Mouse (Mus musculus) embryo, embryonic 10.5 days (tissue): ENCODE data around the gene Lfng.

ENCODE experiments used
- DNase-seq: peaks from one replicate; pipeline ENCODE4 v3.0.0-alpha.2; 2015; ENCODE audit warnings: low spot score

The Lfng gene

GRCm38 (mm10) chr5:140589082-140589774 lies 17.9 kb upstream of the Lfng start:
- no peak for DNase-seq

DNA sequence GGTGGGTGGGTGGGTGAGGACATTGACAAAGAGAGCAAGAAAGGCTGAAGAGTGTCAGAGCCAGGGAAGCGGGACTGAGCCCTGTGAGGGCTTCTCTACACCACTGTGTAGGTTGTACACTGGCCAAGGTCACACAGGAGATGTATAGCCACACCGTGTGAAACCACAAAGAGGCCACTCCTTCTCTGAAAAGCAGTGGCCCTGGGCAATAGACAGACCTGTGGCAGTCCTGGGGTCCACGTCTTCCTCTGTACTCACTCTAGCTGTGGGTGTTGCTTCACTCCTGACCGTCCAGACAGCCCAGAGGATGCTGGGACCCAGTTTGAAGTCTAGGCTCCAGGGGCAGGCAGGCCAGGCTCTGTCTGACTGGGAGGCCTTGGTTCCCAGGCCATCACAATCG lies 12.3 kb upstream of the Lfng start:
- no peak for DNase-seq

GRCm38 (mm10) chr5:140596426-140596825 lies 10.7 kb upstream of the Lfng start:
- DNase-seq = no peak

DNA sequence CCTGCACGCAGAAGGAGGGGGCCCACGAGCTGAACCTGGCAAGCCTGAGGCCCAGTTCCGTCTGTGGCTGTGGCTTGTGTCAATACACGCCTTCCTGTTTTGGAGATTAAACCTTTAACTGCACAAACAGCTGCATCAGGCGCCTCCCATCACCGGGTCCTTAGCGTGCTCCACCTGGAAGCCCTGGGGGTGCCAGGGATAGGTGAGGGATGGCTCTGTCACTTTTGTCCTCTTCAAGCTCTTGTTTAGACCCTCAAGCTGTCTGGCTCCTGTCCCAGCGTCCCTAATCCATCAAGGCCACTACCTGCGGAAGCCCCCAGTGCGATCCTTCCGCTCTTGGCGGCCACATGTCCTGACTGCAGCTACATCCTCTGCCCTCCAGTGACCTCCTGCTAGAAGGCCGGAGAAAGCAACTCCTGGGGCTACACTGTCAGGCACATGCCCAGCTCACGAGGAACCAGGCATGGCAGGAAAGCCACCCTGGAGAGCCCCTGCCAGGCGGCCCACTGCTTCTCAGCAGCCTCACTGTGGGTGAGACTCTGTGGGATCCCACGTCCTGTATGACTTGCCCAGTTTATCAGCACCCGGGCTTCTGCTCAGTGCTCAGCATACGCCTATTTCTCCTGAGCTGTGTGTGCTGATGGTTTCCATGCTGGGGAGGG lies 10.1 kb upstream of the Lfng start:
- no peak for DNase-seq

DNA sequence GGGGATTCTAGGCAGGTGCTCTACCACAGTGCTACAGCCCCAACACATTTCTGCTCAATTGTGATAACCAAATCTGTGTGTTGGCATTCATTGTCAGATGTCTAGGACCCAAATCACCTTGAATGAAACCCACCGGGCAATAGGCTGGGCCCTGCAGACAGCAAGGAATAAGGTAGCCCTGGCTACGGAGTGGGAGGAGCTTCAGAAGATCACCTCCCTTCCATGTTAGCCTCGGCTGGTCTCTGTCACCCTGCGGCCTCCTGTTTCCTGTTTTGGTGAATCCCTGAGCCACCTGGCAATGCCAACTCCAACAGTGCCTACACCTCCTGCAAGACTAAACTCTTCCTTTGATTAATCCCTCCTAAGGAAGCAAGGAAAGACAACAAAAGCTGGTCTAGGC lies 9.3 kb upstream of the Lfng start:
- DNase-seq = no peak

- DNase-seq = no peak
Observed at GRCm38 (mm10) chr5:140599939-140600338, 7.2 kb upstream of the Lfng start.

DNA sequence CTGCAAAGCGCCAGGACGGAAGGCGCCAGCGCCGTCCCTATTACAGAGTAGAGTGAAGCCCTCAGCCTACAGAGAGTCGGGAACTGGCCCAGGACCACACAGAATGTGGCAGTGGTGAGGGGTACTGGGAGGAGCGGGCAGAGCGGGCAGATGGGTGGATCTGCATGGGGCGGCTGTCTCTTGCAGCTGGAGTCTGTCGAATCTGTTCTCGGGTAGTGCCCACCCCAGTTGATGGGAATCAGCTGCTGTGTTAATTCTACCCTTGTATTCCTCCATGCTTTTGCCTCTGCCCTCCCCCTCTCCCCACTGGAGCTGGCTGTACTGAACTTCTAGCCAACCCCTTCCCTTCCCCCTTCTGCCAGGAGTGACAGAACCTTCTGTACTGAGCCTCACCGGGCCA lies 5.4 kb upstream of the Lfng start:
- DNase-seq = no peak

GRCm38 (mm10) chr5:140602540-140602939 lies 4.6 kb upstream of the Lfng start:
- no peak for DNase-seq

GRCm38 (mm10) chr5:140604386-140604785 lies 2.7 kb upstream of the Lfng start:
- no peak for DNase-seq

- DNase-seq = no peak
Observed at GRCm38 (mm10) chr5:140605228-140605627, 1.9 kb upstream of the Lfng start.

DNA sequence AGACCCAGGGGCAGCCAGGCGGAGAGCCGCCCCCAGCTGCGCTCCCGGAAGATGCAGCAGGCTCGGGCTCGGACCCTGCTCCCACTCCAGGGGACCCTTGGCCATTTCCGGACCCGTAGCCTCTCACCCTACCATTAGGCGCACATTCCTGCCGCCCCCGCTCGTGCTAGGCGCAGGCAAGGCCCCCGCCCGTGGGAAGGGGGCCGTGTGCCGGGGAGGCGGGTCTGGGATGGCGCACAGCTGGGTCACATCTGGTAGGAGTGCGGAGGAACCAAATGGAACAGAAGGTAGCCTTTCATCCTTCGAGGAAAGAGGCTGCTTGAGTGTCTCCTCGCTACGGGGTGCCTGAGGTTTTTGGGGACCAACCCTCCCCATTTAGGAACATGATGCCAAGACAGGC lies 734 bp upstream of the Lfng start:
- peak; percentile 54 for DNase-seq

- DNase-seq = peak; percentile 48
Observed at GRCm38 (mm10) chr5:140607836-140608633, 915 bp downstream of the Lfng start.

GRCm38 (mm10) chr5:140608634-140609015 lies 1.5 kb downstream of the Lfng start:
- peak; percentile 74 for DNase-seq

DNA sequence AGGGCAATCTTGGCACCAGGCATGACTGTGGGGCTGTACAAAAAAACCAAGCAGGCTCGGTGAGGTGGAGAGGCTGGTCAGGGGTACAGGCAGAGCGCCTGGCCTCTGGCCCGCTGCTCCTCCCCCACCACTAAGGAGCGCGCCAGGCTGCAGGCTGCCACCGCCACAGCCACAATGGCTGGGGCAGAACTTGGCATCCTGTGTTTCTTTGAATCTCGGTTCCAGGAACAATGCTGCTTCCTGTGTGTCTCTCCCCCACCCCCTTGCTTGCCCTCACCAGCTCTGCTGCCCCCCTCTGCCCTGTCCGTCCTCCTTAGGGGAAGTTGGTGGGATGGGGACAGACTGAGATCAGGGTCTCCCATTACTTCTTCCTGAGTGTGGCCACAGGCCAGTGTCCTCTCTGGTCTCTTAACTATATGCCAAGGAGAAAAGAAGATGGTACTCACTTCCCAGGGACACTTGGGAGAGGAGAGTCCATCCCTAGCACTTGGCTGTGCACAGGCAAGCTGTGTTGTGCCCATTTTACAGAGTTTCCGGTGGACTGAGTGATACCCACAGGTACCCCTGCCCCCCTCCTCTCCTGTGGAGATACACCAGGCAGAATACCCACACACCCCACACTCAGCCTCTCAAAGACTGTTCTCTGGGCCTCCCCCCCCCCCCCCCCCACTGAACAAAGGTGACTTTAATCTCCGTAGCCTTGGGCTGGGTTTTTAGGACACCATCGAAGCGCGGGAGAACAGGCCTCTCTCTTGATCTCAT lies 2.6 kb downstream of the Lfng start:
- DNase-seq = peak; percentile 45

DNA sequence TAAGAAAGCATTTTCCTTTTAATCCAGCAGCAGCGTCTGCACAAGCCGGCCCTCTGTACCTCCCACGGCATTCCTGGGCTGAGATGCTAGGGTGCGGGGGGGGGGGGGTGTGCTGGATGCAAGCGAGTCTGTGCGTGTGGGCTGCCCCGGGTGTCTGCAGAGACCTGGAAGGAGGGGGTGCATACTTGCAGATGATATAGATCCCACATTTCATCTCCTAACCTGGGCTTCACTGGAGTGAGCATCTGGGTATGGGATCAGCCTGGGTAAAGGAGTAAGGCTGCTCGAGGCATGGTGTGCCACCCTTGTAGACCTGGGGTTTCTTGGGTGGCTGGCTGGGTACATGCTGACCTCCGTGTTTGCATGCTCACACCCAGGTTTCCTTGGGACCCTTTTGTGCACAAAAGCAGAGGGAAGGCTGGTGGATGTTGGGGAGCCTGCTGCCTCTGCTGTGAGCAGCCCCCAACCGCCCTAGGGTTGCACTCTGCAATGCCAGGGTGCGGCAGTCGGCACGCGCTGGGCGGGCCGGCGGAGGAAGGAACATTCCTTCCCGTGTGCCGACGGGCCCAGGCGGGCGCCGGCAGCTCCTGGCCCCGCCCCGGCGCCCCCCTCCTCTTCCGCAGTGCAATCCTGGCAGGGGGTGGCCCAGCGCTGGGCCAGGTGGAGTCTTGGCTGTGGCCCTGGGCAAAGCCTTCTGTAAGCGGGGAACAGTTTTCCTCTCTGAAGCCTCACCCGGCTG lies 3.3 kb downstream of the Lfng start:
- DNase-seq = no peak

DNA sequence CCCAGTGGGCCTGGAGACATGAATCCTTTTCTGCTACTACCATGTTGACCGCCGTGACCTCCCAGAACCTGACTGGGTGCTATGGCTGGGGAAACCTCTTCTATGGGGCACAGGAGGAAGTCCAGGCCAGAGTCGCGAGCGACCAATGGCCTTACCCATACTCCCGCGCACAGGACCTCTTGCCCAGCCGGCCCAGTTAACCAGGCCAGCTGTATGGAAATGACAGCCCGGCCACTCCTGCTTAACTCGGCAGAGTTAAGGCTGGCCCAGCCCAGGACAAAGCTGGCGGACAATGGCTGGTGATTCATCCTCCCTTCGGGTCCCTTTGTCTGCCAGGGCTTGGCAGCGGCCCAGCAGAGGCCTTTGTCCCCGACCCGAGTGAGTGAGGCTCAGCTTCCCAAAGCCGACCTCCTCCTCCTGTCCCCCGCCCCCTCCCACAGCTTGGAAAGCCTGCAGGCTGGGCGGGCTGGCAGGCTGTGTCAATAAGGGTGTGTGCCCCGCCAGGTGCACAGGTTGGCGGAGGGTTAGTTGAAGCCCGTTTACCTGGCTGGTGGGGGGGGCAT lies 4.0 kb downstream of the Lfng start:
- DNase-seq = peak; percentile 89

DNA sequence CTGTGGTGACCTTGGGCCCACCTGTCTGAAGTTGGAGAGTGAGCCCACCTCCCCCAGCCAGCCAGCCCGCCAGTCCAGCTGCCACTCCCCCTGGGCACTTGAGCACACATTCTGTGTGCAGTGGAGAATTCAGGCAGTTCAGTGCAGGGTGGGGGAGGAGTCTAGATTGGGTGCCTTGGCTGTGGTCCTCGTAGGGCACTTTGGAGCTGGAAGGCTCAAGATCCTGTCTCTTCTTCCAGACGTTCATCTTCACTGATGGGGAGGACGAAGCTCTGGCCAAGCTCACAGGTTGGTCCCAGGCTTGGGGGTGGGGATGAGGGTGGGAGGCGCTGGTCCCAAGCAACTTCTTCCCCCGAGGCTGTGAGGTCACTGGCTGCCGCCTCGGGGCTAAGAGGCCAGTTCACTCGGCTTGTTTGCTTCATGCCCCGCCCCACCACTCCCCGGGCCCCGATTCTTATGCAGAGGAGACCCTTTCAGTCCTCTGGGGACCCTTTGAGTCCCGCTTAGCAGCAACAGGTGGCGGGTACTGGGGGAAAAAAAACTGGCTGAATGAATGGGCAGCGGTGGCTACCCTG lies 4.6 kb downstream of the Lfng start:
- DNase-seq = peak; percentile 81

DNA sequence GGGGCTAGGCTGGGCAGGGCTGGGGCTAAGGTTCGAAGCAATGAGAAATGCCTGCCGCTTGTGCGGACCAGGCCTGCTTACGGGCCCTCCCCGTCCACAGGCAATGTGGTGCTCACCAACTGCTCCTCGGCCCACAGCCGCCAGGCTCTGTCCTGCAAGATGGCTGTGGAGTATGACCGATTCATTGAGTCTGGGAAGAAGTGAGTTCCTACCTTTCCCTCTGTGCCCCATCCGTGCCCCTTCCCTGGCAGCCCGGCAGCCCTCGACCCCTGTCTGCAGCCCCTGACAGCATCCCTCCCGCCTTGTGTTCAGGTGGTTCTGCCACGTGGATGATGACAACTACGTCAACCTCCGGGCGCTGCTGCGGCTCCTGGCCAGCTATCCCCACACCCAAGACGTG lies 5.1 kb downstream of the Lfng start:
- DNase-seq = no peak

DNA sequence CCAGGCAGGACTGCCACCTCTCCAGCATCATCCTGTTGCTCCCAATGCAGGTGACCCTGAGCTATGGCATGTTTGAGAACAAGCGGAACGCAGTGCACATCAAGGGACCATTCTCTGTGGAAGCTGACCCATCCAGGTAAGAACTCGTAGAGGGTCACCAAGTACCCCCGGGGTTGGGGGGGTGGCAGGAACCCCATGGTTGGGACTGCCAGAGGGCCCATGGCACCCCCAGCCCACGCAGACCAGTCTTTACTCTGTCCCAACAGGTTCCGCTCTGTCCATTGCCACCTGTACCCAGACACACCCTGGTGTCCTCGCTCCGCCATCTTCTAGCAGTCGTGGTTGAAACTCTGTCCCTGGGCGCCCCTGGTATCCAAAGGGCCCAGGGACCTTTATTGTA lies 7.0 kb downstream of the Lfng start:
- no peak for DNase-seq

DNA sequence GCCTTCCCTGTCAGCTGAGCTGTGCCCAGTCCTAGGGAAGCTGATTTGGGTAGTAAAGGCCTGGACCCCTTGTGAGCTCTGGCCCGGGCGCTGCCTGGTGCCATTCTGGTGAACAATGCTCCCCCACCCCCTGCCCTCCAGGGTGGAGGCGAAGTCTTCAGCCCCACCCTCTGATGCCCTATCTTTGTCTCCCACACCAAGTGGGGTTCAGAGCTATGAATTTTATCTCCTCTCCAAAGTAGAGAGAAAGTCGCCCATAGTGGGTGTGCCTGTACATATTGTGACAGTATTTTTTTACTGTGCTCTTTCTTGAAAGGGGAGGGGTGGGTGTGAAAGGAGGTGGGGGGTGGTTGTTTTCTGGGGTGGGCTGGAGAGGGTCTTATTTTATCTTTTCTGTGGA lies 7.7 kb downstream of the Lfng start:
- DNase-seq = no peak
